Mouse (Mus musculus) retina, embryonic 14.5 days (tissue): Measurements from ENCODE around the gene Adamtsl1.

Experiments
- DNase-seq: peaks from one replicate; pipeline ENCODE4 v3.0.0-alpha.2; 2015; ENCODE audit warnings: low spot score

Adamtsl1 gene

DNA sequence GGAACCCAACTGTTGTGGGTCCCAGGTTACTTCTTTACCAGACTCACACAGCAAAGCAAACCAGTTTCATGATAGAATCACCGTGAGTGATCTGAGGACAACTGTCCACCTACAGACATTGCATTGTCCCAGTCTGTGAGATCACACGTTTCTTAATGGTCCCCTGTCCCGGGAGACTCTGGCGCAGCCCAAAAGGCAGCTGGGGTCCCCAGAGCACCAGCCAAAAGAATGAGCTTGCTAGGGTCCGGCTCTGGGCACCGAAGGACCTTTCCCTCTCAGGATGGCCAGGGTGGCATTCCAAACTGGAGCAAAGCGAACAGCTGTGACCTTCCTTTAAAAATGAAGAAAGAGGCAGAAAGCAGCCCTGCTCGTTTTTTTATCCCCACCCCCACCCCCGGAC, at the start of gene Adamtsl1:
TSS of gene Adamtsl1 (plus strand) at position 381 of the 400 bp plus-strand sequence.
- no peak for DNase-seq

GRCm38 (mm10) chr4:85483586-85483985, 30.4 kb upstream of the Adamtsl1 start:
- no peak for DNase-seq

DNA sequence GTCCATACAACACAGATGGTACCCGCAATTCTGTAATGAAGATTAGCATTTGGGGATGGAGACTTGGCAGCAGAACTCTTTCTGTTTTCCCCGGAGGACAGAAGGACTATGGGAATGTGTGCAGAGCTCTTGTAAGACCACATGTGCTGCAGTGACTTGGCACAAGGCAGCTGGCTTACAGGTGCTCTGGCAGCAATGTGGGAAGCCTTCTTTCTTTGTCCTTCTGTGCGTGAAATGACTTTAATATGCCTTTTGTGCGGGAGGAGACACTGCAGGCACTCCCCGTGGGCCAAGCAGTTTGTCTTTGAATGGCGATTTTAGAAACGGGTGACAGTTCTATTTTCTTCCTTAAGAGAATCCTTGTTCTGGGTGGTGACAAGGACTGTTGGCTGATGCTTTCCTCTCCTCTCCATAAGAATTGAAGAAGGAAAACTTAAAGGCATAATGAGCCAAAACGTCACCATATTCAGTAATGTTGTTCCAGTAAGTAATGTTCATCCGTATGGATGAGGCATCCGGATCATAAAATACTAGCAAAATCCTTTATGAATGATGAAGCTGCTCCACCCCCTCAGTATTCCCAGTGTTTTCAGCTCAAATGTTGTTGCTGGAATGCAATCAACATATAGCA, 27.5 kb upstream of the Adamtsl1 start:
- DNase-seq, result no peak

GRCm38 (mm10) chr4:85505718-85506117, 8.3 kb upstream of the Adamtsl1 start:
- DNase-seq, result no peak

DNA sequence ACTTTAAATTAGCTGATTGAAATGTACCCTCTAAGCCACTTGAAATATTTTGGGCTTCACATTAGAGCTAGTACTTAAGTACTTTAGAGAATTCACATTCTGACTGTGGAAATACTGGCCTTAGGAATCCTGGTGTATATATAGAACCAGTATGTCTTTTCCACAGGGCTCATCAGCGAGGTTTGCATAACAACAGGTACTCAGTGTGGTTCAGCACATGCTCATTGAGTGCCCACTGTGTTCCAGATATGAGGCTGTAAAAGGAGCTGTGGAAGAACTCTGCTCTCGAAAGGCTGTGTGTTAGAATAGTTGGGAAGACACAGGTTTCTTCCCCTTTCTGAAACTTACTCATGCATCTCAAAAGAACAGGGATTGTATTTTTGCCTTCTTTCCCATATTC, 7.0 kb upstream of the Adamtsl1 start:
- DNase-seq, result no peak

- no peak for DNase-seq
Observed at GRCm38 (mm10) chr4:85507491-85507890, 6.5 kb upstream of the Adamtsl1 start.

DNA sequence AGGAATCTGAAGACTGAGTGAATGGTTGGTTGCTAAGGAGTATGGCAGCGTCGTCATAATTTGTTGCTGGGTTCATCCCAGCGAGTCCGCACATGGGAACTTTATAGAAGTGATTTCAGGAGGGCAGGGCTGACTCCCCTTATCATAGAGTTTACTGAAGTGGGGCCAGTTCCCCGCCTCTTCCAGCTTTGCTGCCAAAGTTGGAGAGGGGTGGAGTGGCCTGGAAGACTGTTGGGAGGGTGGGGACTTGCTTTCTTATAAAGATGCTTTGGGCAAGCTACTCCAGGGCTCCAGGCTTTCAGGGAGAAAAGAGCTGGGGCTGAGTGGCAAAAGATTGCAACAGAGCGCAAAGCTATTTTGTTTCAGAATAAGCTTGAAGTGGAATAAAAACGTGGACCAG, 684 bp upstream of the Adamtsl1 start:
- DNase-seq, result peak; percentile 11

- DNase-seq, result peak; percentile 68
Observed at GRCm38 (mm10) chr4:85514205-85514681, 271 bp downstream of the Adamtsl1 start.

- no peak for DNase-seq
Observed at GRCm38 (mm10) chr4:85526966-85527566, 13.1 kb downstream of the Adamtsl1 start.

DNA sequence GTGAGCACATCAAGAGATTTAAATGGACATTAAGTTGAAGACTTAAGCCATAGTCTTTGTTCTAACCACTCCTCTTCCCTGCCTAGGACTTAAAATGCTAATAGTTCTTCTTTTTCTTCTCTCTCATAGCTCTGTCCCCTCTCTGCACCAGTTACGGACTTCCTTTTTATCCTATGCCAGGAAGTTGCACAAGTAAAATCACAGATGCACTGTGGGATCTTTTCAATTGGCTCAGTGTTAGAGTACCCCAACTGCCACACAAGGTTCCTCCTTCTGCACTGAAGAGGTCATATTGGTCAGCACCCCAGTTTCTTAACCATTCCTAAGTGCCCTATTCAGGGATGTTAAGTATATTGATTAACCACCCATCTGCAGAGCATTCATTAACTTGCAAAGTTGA, 15.9 kb downstream of the Adamtsl1 start:
- DNase-seq, result no peak

GRCm38 (mm10) chr4:85539677-85540076, 25.7 kb downstream of the Adamtsl1 start:
- DNase-seq, result no peak

GRCm38 (mm10) chr4:85543221-85543620, 29.2 kb downstream of the Adamtsl1 start:
- DNase-seq, result no peak

DNA sequence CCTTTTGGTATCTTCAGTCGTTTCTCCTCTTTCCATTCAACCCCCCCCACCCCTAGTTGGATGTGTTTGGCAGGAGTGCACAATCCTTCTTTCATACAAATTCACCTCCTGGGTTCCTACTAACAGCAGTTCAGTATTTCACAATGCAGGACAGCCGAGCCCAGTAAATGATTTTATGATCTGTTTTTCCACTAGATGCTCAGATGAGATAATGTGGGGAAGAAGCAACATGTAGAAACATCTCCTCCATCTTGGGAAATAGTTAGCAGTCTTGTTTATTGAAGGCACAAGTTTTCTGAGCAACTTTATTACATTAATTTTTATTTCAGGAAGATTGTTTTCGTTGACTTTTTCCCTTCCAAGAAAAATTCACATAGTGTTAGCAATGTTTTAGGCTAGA, 40.7 kb downstream of the Adamtsl1 start:
- no peak for DNase-seq

GRCm38 (mm10) chr4:85559753-85560152, 45.8 kb downstream of the Adamtsl1 start:
- no peak for DNase-seq

DNA sequence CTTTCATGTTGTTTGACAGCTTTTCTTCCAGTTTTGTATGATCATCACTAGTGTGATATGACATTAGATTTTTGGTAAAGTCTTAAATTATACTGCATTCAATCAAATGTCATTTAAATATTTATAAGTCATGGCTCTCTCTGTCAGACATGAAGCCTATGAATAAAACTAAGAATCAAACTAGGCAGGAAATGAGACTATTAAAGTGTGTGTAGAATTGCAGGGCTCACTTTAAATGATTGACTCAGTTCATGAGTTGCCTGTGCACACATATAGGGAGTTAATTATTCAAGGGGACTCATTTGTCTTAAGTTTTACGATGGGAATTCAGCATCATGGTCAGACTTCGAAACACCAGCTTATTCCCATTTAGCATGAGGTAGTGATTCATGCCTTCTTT, 71.5 kb downstream of the Adamtsl1 start:
- DNase-seq, result no peak

DNA sequence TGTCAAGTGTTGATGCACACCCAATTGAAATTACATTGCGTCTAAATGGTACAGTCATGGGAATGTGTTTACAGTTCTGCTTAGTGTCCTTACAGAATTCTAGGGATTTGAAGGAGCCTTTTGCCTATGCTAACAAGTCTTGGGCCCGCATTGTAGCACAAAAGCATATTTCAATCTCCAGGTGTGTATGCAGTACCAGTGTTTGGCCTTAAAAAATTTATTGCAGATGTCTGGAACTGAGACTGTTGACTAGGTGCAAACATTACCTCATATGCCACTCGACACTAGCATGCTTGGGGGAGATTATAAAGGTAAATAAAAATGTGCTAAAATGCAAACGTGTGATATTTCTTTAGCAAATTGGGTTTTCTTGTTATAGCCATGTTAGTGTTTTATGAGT, 75.0 kb downstream of the Adamtsl1 start:
- DNase-seq, result no peak

- no peak for DNase-seq
Observed at GRCm38 (mm10) chr4:85591037-85591436, 77.1 kb downstream of the Adamtsl1 start.

DNA sequence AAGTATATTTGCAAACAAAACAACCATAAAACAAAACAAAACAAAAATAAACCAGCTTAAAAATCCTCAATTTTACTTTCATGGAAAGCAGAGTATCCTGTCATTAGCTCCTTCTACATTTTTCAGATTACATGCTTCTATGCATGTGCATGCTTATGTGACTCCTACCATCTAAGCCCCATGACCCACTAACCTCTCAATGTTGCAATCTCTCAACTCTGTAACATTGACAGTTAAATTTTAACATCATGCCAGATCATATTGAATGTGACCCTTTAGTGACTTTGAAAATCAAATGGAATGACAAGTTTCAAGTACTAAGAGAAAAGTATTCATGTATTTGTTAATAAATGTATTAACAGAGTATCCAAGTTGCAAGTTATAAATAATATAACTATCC, 80.2 kb downstream of the Adamtsl1 start:
- no peak for DNase-seq

GRCm38 (mm10) chr4:85613331-85613730, 99.4 kb downstream of the Adamtsl1 start:
- DNase-seq, result peak; percentile 18

DNA sequence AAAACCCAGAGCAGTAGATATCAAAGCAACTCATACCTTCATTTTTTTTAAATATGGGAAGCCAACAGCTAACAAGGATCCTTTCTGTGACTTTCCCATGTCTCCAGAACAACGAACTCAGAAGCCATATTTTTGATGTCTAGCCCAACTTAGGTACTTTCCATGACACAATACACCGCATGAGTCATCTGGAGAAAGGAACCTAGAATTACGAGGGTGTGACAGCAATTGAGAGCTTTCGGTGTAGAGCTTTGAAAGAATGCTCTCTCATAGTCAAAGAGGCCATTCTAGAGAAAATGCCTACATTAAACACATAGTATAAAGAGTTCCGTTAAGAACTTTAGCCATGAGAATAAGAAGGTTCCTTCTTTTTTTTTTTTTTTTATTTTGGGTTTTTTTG, 104.8 kb downstream of the Adamtsl1 start:
- DNase-seq, result no peak

GRCm38 (mm10) chr4:85619261-85619660, 105.3 kb downstream of the Adamtsl1 start:
- DNase-seq, result no peak

- DNase-seq, result no peak
Observed at GRCm38 (mm10) chr4:85629381-85629780, 115.4 kb downstream of the Adamtsl1 start.

DNA sequence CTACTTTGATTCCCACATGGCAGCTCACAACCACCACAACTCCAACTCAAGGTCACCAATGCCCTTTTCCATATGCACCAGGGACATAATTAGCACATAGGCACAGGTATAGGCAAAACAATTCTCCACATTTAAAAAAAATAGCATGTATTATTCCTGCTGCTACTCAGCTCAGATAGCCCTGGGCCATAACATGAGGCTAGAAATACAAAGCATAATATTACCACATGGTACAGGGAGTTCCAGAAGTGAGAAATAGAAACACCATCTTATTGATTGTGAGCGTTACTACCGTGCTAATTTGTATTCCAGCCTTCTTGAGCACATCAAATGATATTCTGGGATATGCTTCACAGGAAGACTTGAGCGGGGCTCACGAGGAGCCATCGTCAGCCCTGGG, 155.3 kb downstream of the Adamtsl1 start:
- DNase-seq, result no peak

- DNase-seq, result no peak
Observed at GRCm38 (mm10) chr4:85669735-85670134, 155.8 kb downstream of the Adamtsl1 start.
